Mouse (Mus musculus) spleen, adult 2 months (tissue): Measurements from ENCODE around the gene Ddx4.

ENCODE experiments used
- CTCF ChIP-seq: fragments of 200-500 bp; IDR thresholded peaks from 2 replicates; pipeline ENCODE4 v1.5.1; 2011; ENCODE audit warnings: mild to moderate bottlenecking, inconsistent platforms; ENCODE audit not compliant: insufficient read depth, insufficient read length, insufficient replicate concordance; ENCODE audit errors: extremely low read depth
- POLR2A ChIP-seq: fragments of 200-500 bp; IDR thresholded peaks from 2 replicates; pipeline ENCODE4 v1.6.1; 2011; ENCODE audit warnings: low read depth, low read length, inconsistent platforms

- TF ChIP-seq POLR2A (no peak), CTCF (no peak)
These were observed 7.3 kb downstream of the Ddx4 start for GRCm38 (mm10) chr13:112644996-112645395.
